Mouse (Mus musculus): ENCODE data around the gene Fzd9. TPM values are rescaled to one million over a fixed set of nuclear protein-coding genes. Genes with fewer than 3 reads are reported as not detected.
A peak's percentile ranks its signal among the peaks of the same experiment; 100 is the strongest.

Fzd9 gene
- polyA plus RNA-seq, 1 experiment = 2.0 TPM

GRCm38 (mm10) chr5:135257559-135257958 is 6.5 kb upstream of the Fzd9 start:
- TF ChIP-seq POLR2A (IDR thresholded peaks at IDR 0.05; ENCODE audit: borderline replicate concordance, control insufficient read depth, low read depth, low read length) = no peak
- no peak for TF ChIP-seq CTCF (IDR thresholded peaks at IDR 0.05; ENCODE audit: control insufficient read depth, insufficient read depth, low read length)
- Histone ChIP-seq H3K4me3 (replicated peaks; ENCODE audit: control insufficient read depth, low read depth, low read length) (no peak overlapping the region), H3K27ac (ENCODE audit: control insufficient read depth, insufficient read depth, low read depth, low read length, poor library complexity) (no peak overlapping the region), H3K4me1 (ENCODE audit: control insufficient read depth, insufficient read depth, low read length) (no peaks in the 10 kb centered on the region)
- WGBS = 83% methylated on average over 12 of the region's 12 CpGs

GRCm38 (mm10) chr5:135256166-135256565 is 5.1 kb upstream of the Fzd9 start:
- no peak overlapping the region for H3K27ac ChIP-seq (ENCODE audit: control insufficient read depth, insufficient read depth, low read depth, low read length, poor library complexity)
- 78% methylated on average over 3 of the region's 3 CpGs for WGBS
- no peak overlapping the region for H3K4me3 ChIP-seq (replicated peaks; ENCODE audit: control insufficient read depth, low read depth, low read length)
- TF ChIP-seq POLR2A (IDR thresholded peaks at IDR 0.05; ENCODE audit: borderline replicate concordance, control insufficient read depth, low read depth, low read length) (no peak), CTCF (IDR thresholded peaks at IDR 0.05; ENCODE audit: control insufficient read depth, insufficient read depth, low read length) (no peak)
- H3K4me1 ChIP-seq (ENCODE audit: control insufficient read depth, insufficient read depth, low read length) = no peaks in the 10 kb centered on the region; the same call in 1 of the 2 replicates

GRCm38 (mm10) chr5:135253741-135254401 is 2.8 kb upstream of the Fzd9 start:
- WGBS = 47% methylated on average over 12 of the region's 12 CpGs
- H3K27ac ChIP-seq (ENCODE audit: control insufficient read depth, insufficient read depth, low read depth, low read length, poor library complexity) = no peak overlapping the region
- no peak for TF ChIP-seq POLR2A (IDR thresholded peaks at IDR 0.05; ENCODE audit: borderline replicate concordance, control insufficient read depth, low read depth, low read length)
- TF ChIP-seq CTCF (IDR thresholded peaks at IDR 0.05; ENCODE audit: control insufficient read depth, insufficient read depth, low read length) = no peak
- H3K4me3 ChIP-seq (replicated peaks; ENCODE audit: control insufficient read depth, low read depth, low read length) = no peak overlapping the region
- H3K4me1 ChIP-seq (ENCODE audit: control insufficient read depth, insufficient read depth, low read length) = no peaks in the 10 kb centered on the region; the same call in 1 of the 2 replicates

- Histone ChIP-seq H3K4me1 (ENCODE audit: control insufficient read depth, insufficient read depth, low read length) (no peaks in the 10 kb centered on the region; the same call in 1 of the 2 replicates), H3K27ac (ENCODE audit: control insufficient read depth, insufficient read depth, low read depth, low read length, poor library complexity) (no peak overlapping the region), H3K4me3 (replicated peaks; ENCODE audit: control insufficient read depth, low read depth, low read length) (peak overlapping the region; percentile 35)
- TF ChIP-seq CTCF (IDR thresholded peaks at IDR 0.05; ENCODE audit: control insufficient read depth, insufficient read depth, low read length) (no peak), POLR2A (IDR thresholded peaks at IDR 0.05; ENCODE audit: borderline replicate concordance, control insufficient read depth, low read depth, low read length) (no peak)
- WGBS = 3% methylated on average over 92 of the region's 92 CpGs
These were observed 598 bp downstream of the Fzd9 start for GRCm38 (mm10) chr5:135250186-135251078.

GRCm38 (mm10) chr5:135248956-135249676 is 1.9 kb downstream of the Fzd9 start:
- Histone ChIP-seq H3K4me1 (ENCODE audit: control insufficient read depth, insufficient read depth, low read length) (no peaks in the 10 kb centered on the region; the same call in 1 of the 2 replicates), H3K27ac (ENCODE audit: control insufficient read depth, insufficient read depth, low read depth, low read length, poor library complexity) (no peak overlapping the region), H3K4me3 (replicated peaks; ENCODE audit: control insufficient read depth, low read depth, low read length) (no peak overlapping the region)
- WGBS = 91% methylated on average over 16 of the region's 16 CpGs
- TF ChIP-seq CTCF (IDR thresholded peaks at IDR 0.05; ENCODE audit: control insufficient read depth, insufficient read depth, low read length) = no peak
- no peak for TF ChIP-seq POLR2A (IDR thresholded peaks at IDR 0.05; ENCODE audit: borderline replicate concordance, control insufficient read depth, low read depth, low read length)

GRCm38 (mm10) chr5:135247337-135247736 is 3.7 kb downstream of the Fzd9 start:
- no peak for TF ChIP-seq CTCF (IDR thresholded peaks at IDR 0.05; ENCODE audit: control insufficient read depth, insufficient read depth, low read length)
- TF ChIP-seq POLR2A (IDR thresholded peaks at IDR 0.05; ENCODE audit: borderline replicate concordance, control insufficient read depth, low read depth, low read length) = no peak
- no peak overlapping the region for H3K4me3 ChIP-seq (replicated peaks; ENCODE audit: control insufficient read depth, low read depth, low read length)
- 75% methylated on average over 9 of the region's 9 CpGs for WGBS
- no peak overlapping the region for H3K27ac ChIP-seq (ENCODE audit: control insufficient read depth, insufficient read depth, low read depth, low read length, poor library complexity)
- H3K4me1 ChIP-seq (ENCODE audit: control insufficient read depth, insufficient read depth, low read length) = no peaks in the 10 kb centered on the region; the same call in 1 of the 2 replicates

GRCm38 (mm10) chr5:135246531-135246930 is 4.5 kb downstream of the Fzd9 start:
- 69% methylated on average over 4 of the region's 4 CpGs for WGBS
- H3K27ac ChIP-seq (ENCODE audit: control insufficient read depth, insufficient read depth, low read depth, low read length, poor library complexity) = no peak overlapping the region
- no peaks in the 10 kb centered on the region; the same call in 1 of the 2 replicates for H3K4me1 ChIP-seq (ENCODE audit: control insufficient read depth, insufficient read depth, low read length)
- no peak overlapping the region for H3K4me3 ChIP-seq (replicated peaks; ENCODE audit: control insufficient read depth, low read depth, low read length)
- TF ChIP-seq CTCF (IDR thresholded peaks at IDR 0.05; ENCODE audit: control insufficient read depth, insufficient read depth, low read length) (no peak), POLR2A (IDR thresholded peaks at IDR 0.05; ENCODE audit: borderline replicate concordance, control insufficient read depth, low read depth, low read length) (no peak)

- 93% methylated on average over 1 of the region's 1 CpGs for WGBS
- TF ChIP-seq CTCF (IDR thresholded peaks at IDR 0.05; ENCODE audit: control insufficient read depth, insufficient read depth, low read length) (no peak), POLR2A (IDR thresholded peaks at IDR 0.05; ENCODE audit: borderline replicate concordance, control insufficient read depth, low read depth, low read length) (no peak)
- Histone ChIP-seq H3K27ac (ENCODE audit: control insufficient read depth, insufficient read depth, low read depth, low read length, poor library complexity) (no peak overlapping the region), H3K4me1 (ENCODE audit: control insufficient read depth, insufficient read depth, low read length) (no peaks in the 10 kb centered on the region), H3K4me3 (replicated peaks; ENCODE audit: control insufficient read depth, low read depth, low read length) (no peak overlapping the region)
These were observed 7.9 kb downstream of the Fzd9 start for GRCm38 (mm10) chr5:135243166-135243565.
